Mouse (Mus musculus): Measurements from ENCODE around the gene Akap2. TPM values are rescaled to one million over a fixed set of nuclear protein-coding genes. Genes with fewer than 3 reads are reported as not detected.

The Akap2 gene
- total and polyA plus RNA-seq, 3 experiments, result 1.7 to 7.2 TPM; not detected in 1

- no peak overlapping the region for H3K27ac ChIP-seq (ENCODE audit: control insufficient read depth, low read depth, low read length)
- no peaks in the 10 kb centered on the region for H3K9me3 ChIP-seq (replicated peaks; ENCODE audit: insufficient read depth, low read length)
- H3K9ac ChIP-seq (ENCODE audit: control insufficient read depth, low read depth, low read length, poor library complexity, severe bottlenecking), result no peak overlapping the region
- H3K27me3 ChIP-seq (ENCODE audit: control insufficient read depth in 1 of 2, insufficient read depth in 2 of 2, low read length in 2 of 2), result peaks cover 0 to 3% of the 10 kb centered on the region in 2 experiments; a peak in 2 of 4 replicates
- no peaks in the 10 kb centered on the region for H3K79me2 ChIP-seq (ENCODE audit: control insufficient read depth, insufficient read depth, low read length, poor library complexity)
- peaks cover 2 to 12% of the 10 kb centered on the region in 2 experiments; a peak in 2 of 4 replicates for H3K4me1 ChIP-seq (ENCODE audit: control insufficient read depth in 1 of 2, insufficient read depth in 2 of 2, low read length in 2 of 2)
- peaks cover 0 to 10% of the 10 kb centered on the region in 2 experiments; a peak in 2 of 4 replicates for H3K36me3 ChIP-seq (ENCODE audit: control insufficient read depth in 1 of 2, insufficient read depth in 2 of 2, low read length in 2 of 2)
- H3K4me3 ChIP-seq (ENCODE audit: control insufficient read depth in 1 of 2, insufficient read depth in 1 of 2, low read depth in 2 of 2, low read length in 2 of 2), result no peak overlapping the region
- TF ChIP-seq USF2 (IDR thresholded peaks at IDR 0.05; ENCODE audit: borderline replicate concordance in 1 of 2, insufficient read depth in 1 of 2, low read depth in 1 of 2, low read length in 2 of 2), result no peak
- TF ChIP-seq NRF1 (IDR thresholded peaks at IDR 0.05; ENCODE audit: insufficient read depth, low read depth, low read length, poor library complexity, severe bottlenecking), result no peak
- no peak for TF ChIP-seq RCOR1 (IDR thresholded peaks at IDR 0.05; ENCODE audit: low read depth, low read length)
- no peak for TF ChIP-seq CHD1 (IDR thresholded peaks at IDR 0.05; ENCODE audit: low read depth, low read length)
- TF ChIP-seq CHD2 (IDR thresholded peaks at IDR 0.05; ENCODE audit: low read length), result no peak
- TF ChIP-seq POLR2AphosphoS2 (IDR thresholded peaks at IDR 0.05; ENCODE audit: low read length), result no peak
- no peak for TF ChIP-seq TCF12 (IDR thresholded peaks at IDR 0.05; ENCODE audit: low read depth, low read length)
- no peak for TF ChIP-seq POLR2AphosphoS5 (IDR thresholded peaks at IDR 0.05; ENCODE audit: borderline replicate concordance, low read depth, low read length)
- TF ChIP-seq MAZ (IDR thresholded peaks at IDR 0.05; ENCODE audit: low read depth, low read length), result no peak
- no peak for TF ChIP-seq ZMIZ1 (IDR thresholded peaks at IDR 0.05; ENCODE audit: low read depth, low read length)
- no peak for TF ChIP-seq ETS1 (IDR thresholded peaks at IDR 0.05; ENCODE audit: low read depth, low read length)
- no peak for TF ChIP-seq GATA1 (IDR thresholded peaks at IDR 0.05; ENCODE audit: low read depth, low read length)
- no peak for TF ChIP-seq MYB (IDR thresholded peaks at IDR 0.05; ENCODE audit: low read depth, low read length)
- no peak for DNase-seq (ENCODE audit: low read depth, low spot score)
These were observed 18.0 kb downstream of the Akap2 start for GRCm38 (mm10) chr4:57735426-57735825.

GRCm38 (mm10) chr4:57738856-57739552, 21.5 kb downstream of the Akap2 start:
- peaks cover 0 to 3% of the 10 kb centered on the region in 2 experiments; a peak in 2 of 4 replicates for H3K4me1 ChIP-seq (ENCODE audit: control insufficient read depth in 1 of 2, insufficient read depth in 2 of 2, low read length in 2 of 2)
- DNase-seq (ENCODE audit: low read depth, low spot score), result no peak
- TF ChIP-seq USF2 (IDR thresholded peaks at IDR 0.05; ENCODE audit: borderline replicate concordance in 1 of 2, insufficient read depth in 1 of 2, low read depth in 1 of 2, low read length in 2 of 2), result no peak
- no peak for TF ChIP-seq ELF1 (IDR thresholded peaks at IDR 0.05; ENCODE audit: low read depth, low read length)
- TF ChIP-seq ZKSCAN1 (IDR thresholded peaks at IDR 0.05; ENCODE audit: low read depth, low read length), result no peak
- no peak for TF ChIP-seq MXI1 (IDR thresholded peaks at IDR 0.05; ENCODE audit: low read depth, low read length)
- TF ChIP-seq POLR2A (IDR thresholded peaks at IDR 0.05; ENCODE audit: control insufficient read depth in 1 of 2, insufficient read depth in 1 of 2, low read depth in 1 of 2, low read length in 2 of 2, poor library complexity in 1 of 2), result no peak
- no peak for TF ChIP-seq GATA1 (IDR thresholded peaks at IDR 0.05; ENCODE audit: low read depth, low read length)
- no peak for TF ChIP-seq BHLHE40 (IDR thresholded peaks at IDR 0.05; ENCODE audit: borderline replicate concordance, low read depth, low read length)
- no peak for TF ChIP-seq USF1 (IDR thresholded peaks at IDR 0.05; ENCODE audit: low read depth, low read length)
- TF ChIP-seq TCF12 (IDR thresholded peaks at IDR 0.05; ENCODE audit: low read depth, low read length), result no peak
- TF ChIP-seq NELFE (IDR thresholded peaks at IDR 0.05; ENCODE audit: low read depth, low read length), result no peak
- TF ChIP-seq ZC3H11A (IDR thresholded peaks at IDR 0.05; ENCODE audit: low read depth, low read length), result no peak
- TF ChIP-seq MYB (IDR thresholded peaks at IDR 0.05; ENCODE audit: low read depth, low read length), result no peak
- no peak for TF ChIP-seq GABPA (IDR thresholded peaks at IDR 0.05; ENCODE audit: low read depth, low read length)
- no peak for TF ChIP-seq MAZ (IDR thresholded peaks at IDR 0.05; ENCODE audit: low read depth, low read length)
- TF ChIP-seq NRF1 (IDR thresholded peaks at IDR 0.05; ENCODE audit: insufficient read depth, low read depth, low read length, poor library complexity, severe bottlenecking), result no peak
- no peak for TF ChIP-seq MYC (IDR thresholded peaks at IDR 0.05; ENCODE audit: low read depth, low read length)
- H3K79me2 ChIP-seq (ENCODE audit: control insufficient read depth, insufficient read depth, low read length, poor library complexity), result no peaks in the 10 kb centered on the region
- peaks cover 0 to 3% of the 10 kb centered on the region in 2 experiments; a peak in 2 of 4 replicates for H3K27me3 ChIP-seq (ENCODE audit: control insufficient read depth in 1 of 2, insufficient read depth in 2 of 2, low read length in 2 of 2)
- H3K9ac ChIP-seq (ENCODE audit: control insufficient read depth, low read depth, low read length, poor library complexity, severe bottlenecking), result no peak overlapping the region
- H3K27ac ChIP-seq (ENCODE audit: control insufficient read depth, low read depth, low read length), result no peak overlapping the region
- H3K9me3 ChIP-seq (replicated peaks; ENCODE audit: insufficient read depth, low read length), result no peaks in the 10 kb centered on the region
- H3K4me3 ChIP-seq (ENCODE audit: control insufficient read depth in 1 of 2, insufficient read depth in 1 of 2, low read depth in 2 of 2, low read length in 2 of 2), result no peak overlapping the region
- H3K36me3 ChIP-seq (ENCODE audit: control insufficient read depth in 1 of 2, insufficient read depth in 2 of 2, low read length in 2 of 2), result peaks cover 0 to 2% of the 10 kb centered on the region in 2 experiments; a peak in 2 of 4 replicates
